Mouse (Mus musculus): ENCODE measurements around the gene Myh3.

DNA sequence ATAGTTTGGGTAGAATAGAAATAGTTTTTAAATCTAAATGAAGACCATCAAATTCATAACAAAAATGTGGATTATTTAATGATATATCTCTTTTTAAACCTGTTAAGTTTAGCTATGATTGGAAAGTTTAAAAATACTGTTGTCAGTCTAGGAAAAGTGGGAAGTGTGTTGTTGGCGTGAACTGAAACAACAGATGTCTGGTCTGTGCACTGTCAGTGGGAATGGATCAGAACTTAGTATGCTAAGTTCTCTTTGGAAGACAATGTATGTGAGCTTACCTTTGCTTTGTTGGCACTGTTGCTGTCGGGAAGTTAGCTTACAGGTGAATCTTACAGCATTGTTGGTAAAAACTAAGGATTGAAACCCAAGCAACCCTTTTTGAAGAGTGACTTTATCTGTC, 16.8 kb upstream of the Myh3 start:
- TF ChIP-seq POLR2A (IDR thresholded peaks at IDR 0.05; ENCODE audit: low read depth, low read length) = no peak
- no peak for TF ChIP-seq CTCF (conservative IDR thresholded peaks at IDR 0.05; ENCODE audit: insufficient read depth, insufficient read length, low read depth, low read length)
